Mouse (Mus musculus): ENCODE measurements around the gene Cadm1.

Gene Cadm1

DNA sequence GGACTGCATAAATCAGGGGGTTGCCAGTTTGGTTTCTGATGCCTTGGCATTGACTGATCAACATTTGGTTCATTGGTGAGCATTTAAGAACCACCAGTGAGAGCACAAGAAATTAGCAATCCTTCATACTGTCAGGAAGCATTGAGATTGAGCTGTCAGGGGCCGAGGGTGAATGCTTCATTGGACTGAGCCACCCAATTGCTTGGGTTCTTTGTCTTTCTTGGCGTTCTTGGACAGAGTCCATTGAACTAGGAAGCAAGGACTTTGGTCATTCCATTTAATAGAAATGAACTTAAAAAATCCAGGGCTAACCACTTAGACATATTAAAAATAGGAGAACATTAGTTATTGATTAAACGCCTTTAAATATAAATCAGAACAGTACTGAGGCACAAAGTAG is 214.9 kb downstream of the Cadm1 start:
- DNase-seq: no peak

DNA sequence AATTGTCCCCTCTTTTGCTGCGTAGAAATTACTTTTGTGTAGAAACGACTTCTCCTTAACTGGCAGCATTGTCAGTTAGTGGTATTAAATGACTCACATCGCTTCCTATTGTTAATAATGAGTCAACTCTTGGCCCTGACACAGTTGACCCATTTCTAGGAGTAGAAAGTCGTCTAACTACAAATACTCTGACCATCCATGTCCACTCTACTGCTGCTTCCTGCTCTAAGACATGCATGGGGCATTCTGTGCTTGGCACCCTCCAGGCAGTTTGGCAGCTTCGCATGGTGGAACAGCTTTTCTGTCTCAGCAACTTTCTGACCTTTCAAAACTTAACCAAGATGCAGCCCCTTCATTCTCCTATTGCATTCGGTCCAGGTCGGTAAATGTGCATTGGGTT is 215.7 kb downstream of the Cadm1 start:
- peak; percentile 5 for DNase-seq

DNA sequence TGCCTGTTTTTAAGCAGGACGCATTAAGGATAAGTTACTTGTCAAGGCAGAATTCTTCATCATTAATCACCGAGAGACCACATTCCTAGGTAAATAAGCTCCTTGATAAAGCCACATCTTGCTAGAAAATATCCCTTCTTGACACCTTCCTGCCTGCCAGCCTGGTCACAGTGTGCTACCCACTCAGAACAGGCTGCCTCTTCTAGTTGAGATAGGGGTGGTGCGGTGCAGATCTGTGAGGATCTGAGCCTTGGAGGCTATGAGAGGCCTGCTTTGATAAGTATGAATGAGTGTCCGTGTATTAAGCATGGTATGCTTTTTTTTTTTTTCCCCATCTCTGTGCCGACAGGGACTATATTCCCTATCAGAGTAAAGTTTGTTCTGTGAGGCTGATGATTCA is 219.2 kb downstream of the Cadm1 start:
- no peak for DNase-seq

DNA sequence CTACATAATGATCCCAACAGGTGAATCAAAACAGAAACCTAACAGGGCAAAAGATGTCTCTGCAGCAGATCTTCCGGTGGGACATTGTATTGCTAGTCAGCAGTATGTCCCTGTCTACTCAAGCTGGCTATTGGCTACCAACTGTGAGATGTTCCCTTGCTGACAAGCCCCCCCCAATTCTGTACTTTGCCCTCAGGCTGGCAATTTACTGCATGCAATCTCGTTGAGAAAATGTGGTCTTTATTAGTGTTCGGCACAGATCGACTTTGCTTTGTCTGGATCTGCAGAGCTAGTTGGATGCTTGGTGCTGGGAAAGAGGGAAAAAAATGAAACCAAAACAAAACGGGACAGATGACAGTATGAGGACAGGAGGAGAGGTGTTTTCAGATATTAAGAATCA is 222.5 kb downstream of the Cadm1 start:
- no peak for DNase-seq

DNA sequence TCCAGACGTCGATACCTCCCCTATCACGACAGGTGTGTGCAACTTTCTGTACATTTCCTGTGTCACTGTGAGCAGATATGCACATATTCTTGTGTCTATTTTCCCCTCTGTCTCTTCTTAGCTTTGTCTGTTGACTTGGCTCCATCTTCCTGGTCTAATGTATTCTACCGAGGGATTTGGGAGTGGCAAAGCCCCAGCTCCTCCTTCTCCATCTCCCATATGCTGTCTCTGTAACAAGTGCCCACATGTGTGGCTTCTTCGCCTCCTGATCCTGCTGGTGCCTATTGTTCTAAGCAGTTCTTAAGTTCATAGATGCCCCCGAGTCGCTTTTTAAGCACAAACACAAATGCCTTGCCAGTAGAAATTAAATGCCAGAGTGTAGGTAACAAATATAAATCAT is 223.2 kb downstream of the Cadm1 start:
- no peak for DNase-seq

DNA sequence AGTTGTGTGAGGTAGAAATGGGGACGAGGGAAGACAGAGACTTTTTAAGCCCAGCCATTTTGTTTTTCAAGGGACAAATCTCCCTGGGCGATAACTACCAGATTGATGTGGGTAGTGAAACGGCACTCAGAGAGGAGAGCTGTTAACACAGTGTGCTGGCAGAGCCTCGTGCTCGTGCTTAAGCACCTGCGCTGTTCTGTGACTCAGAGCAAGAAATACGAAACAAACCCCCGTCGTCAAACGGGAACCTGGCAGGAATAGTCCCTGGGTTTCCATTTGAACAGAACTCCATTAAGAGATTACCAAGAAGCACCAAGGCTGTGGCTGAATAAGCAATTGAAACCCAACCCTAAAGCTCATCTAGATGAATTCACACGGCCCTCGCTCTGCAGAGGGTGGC is 225.1 kb downstream of the Cadm1 start:
- DNase-seq: no peak

DNA sequence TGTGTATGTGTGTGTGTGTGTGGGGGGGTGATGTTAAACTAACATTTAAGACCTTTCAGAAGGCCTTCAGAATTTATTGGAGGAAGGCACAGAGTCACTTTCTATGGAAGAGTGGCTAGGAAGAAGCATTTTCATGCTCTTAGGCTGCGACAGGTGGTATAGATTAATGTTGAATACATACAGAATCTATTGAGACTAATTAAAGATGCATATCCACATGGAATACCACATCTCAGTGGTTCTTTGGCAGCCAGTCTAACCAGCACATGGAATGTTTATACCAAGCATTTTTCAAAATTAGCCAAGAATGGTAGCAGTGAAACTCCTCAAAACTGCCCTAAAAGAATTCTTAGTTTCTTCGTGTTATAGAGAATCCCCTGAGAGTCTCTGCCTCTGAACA is 227.8 kb downstream of the Cadm1 start:
- DNase-seq: no peak

DNA sequence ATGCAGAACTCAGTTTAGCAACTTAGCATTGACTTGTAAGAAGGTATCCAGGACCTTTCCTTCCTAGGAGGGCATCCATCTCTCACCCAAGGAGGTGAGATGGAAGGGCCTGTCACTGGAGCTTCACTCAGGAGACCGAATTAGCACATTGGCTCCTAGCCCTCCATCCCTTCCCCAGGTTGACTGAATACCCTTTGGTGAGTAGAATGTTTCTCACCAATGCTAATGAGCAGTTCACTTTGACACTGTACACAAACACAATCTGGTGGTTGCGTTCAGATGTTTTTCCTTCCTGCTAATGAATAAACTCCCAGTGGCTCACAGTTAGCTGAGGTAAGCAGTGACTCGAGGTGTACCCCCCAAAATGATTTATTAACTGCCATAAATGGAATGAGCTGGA is 228.3 kb downstream of the Cadm1 start:
- no peak for DNase-seq

DNA sequence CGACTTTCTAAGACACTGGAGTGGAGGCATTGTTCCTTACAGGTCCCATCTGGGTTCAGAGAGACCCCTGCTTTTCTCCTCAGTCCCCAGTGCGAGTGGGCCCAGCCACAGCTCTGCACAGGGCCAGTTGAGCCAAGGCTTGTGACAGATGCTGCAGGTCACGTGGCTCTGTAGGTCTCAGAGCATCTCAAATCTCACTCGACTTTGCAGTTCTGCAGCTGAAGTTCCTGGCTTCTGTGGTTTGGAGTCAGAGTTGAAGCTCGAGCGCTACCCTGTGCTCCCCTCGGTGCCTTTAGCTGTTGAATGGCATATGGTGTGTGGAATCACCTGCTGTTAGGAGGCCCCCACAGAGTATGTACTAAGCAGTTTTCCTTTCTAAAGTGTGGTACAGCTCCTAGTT is 229.8 kb downstream of the Cadm1 start:
- no peak for DNase-seq

DNA sequence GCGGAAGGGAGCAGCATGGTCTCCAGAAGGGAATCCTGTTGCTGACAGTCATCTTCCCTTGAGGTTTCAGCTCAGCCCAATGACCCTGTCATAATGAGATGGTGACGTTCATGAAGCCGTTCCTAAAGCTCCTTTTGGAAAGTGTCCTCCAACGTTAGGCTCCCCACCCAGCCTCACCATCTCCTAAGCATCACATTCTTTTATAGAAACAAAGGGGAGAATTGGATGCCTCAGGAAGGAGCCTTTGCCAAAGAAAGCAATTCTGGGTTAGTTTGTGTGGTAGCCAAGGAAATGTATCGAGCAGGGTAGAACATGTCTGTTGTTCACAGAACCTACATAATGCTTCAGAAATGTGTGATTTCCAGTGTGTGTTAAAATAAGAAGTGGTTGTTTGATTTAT is 231.6 kb downstream of the Cadm1 start:
- no peak for DNase-seq

DNA sequence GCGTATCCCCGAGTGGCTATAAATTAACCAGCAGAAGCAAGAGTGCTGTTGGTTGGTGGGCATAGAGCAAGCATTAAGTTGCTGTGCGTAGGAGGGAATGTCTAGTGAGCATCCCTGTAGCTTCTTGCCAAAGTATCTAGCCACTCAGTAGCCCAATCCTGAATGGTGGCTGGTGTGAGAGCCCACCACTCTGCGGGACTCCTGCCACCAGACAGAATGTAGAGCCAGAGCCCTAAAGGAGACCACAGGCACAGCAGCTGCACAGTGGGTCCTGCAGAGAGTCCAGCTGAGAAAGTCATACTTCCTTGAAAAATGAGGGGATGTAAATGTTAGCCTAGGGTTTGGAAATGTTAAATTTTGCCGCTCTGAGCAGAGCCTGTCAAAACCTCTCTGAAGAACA is 232.9 kb downstream of the Cadm1 start:
- no peak for DNase-seq

DNA sequence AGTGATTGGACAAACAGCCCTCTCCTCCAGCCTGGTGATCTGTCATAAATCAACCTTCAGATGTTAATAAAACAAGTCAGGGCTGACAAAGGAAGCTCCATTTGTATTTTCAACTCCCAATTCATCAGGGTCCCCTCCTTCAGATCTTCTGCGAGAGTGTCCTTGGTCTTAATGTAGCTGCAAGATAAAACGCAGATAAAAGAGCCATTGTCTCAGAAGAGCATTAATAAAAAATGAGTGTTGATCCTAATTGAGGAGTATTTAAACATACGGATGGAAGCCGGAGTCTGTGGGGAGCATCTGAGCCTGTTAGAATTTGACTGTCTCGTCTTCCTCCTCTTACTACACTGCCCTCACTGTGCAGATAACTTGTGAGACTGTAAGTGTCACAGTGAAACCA is 234.9 kb downstream of the Cadm1 start:
- DNase-seq: no peak

DNA sequence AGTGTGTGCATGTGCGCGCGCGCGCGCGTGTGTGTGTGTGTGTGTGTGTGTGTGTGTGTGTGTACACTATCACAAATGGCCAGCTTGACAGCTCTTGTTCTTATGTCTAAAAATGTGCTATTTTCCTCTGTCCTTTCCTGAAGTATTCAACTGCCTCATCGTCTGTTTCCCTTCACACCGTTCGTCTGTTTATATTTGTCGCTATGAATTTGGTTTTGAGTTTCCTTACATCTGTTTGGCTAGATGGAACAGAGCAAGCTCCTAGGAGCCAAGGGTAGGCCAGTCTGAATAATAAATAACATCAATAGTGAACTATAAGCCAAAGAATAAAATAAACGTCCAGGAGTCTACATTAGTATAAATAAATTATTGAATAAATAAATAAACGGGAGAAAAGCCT is 235.3 kb downstream of the Cadm1 start:
- DNase-seq: no peak

DNA sequence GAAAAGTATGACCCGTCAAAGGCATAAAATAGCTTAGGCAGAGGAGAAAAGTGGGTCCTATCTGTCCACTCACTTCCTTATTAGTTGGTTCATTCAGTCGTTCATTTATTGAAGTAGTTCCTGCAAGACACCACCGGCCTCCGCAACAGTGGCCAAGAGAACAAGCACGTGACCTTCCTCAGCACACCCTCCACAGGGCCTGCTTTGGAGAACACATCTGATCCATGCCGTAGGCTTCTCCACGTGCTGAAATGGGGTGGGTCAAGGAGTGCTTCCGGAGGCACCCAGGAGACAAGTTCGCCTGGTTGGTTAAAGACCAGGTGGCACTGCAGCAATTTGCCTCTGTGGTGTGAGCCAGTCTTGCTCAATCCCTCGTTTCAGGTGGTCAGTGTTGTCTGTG is 236.4 kb downstream of the Cadm1 start:
- DNase-seq: no peak

DNA sequence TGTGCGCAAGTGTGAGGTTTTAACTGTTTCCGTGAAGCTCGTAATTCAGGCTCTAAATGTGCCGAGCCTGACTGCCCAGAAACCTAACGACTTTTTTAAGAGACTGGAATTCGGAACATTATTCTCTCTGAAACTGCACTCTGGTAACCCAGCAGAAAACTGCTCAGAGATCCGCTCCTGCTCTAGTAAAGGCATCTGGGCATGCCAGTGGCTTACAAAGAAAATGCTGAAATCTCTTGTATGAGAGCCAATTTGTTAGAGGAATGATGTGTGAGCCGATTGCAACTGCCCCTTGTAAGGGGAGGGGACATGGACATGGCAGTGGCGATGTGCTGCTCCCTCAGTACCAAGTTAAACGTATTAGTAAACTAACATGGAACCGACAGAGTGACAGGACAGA is 240.9 kb downstream of the Cadm1 start:
- DNase-seq: no peak

DNA sequence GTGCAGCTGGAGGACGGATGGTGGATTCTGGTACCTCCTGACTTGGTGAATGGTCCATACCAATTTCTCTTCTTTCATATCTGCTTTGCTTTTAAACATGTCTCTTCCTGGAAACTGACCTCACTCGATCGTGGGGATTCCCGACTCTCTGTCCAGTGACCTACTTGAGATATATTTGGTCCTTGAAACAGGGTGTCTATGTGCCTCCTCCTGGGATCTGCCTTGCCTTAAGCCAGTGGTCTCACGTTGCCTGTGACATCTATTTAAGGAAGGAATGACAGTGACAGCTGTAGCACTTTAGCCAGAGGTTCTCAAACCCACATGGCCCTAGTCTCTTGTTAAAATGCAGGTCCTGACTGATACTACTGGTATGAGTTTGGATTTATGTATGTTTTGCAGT is 242.0 kb downstream of the Cadm1 start:
- DNase-seq: no peak

DNA sequence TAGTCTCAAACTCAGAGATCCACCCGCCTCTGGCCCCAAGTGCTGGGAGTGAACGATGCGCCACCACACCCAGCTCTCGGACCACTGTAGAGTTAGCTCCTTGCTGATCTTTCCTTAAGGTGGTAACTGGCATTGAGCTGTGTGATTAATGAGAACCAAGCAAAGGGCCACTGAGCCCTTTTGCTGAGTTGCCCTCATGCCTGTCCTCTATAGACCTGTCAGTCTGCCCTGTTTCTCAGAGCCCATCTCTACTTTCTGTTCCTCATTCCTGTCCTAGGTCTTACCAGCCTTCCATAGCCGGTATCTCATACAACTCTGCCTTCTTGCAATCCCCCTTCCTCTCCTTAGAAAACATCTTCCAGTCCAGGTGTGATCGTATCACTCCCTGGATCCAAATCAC is 242.8 kb downstream of the Cadm1 start:
- DNase-seq: no peak

DNA sequence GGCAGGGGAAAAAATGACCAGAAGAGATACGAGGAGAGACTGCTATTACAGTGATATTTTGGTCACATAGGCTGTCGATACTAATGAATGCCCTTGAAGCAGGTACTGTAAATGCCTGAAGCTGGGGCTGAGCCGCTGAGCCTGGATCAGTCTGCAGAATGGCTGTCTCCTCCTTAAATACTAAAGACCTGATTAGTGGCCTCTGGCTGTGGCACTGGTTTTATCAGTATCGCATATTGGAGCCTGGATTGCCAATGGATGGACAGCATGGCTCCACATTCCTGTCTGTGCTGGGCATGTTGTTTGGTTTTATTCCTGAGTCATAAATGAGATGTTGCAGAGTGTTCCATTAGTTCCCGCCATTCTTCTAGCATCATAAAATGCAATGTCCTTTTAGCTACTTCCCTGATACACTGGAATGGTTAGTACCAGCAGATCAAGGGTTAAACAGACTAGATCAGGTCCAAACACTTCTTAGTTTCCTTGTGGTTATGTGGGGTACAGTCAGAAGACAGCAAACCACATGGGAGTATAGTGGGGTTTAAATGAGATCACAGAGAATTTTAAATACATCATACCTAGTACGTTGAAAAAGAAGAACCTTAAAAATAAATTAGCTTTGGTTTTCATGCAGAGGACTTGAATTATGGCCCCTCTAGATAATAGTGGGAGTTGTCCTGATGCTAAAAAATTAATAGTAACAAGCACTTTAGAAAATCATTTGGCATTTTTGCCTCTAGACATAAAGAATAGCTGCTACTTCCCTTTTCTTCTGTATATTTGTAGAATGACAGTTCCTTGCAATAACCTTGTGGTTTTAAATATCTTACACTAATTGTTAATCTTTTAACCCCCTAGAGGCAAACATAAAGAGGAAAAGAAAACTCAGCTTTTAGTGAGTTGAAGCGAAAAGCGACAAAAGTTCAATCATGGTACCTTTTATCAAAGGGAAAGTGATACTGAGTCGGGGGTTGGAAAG is 247.3 kb downstream of the Cadm1 start:
- DNase-seq: no peak

DNA sequence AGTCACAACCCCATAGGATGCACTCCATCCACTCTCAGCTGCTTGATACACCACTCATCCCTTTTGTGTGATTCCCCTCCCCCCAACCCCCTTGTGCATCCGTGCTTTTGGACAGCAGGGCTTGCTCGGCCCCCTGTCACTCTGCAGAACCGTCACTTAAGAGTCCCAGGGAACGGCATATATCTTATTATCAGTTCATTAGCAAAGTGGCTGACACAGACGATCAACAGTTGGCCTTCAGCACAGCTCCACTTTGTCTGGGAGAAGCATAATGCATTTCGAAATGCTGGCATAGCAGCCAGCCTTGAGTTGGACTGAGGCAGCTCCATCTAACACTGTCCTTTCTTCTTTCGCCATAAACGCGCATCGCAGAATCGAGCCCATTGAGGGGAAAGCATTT is 248.5 kb downstream of the Cadm1 start:
- DNase-seq: no peak

DNA sequence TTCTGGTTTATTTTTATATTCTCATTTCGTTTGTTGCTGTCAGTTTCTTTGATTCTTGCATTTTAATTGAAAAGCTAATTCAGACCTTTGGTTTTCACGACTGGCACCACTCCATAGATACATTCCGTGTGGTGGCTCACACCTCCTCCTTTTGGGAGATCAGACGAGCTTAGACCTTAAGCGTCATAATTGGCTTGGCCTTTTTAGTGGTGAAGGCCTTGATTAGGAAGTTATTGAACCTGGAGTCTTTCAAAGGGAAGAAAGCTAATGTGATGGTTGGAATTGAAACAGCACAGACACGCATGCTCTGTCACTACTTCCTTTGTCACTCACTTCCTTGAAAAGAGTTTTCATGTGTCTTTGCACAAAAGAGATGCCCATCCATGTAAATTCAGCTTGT is 249.3 kb downstream of the Cadm1 start:
- DNase-seq: no peak

DNA sequence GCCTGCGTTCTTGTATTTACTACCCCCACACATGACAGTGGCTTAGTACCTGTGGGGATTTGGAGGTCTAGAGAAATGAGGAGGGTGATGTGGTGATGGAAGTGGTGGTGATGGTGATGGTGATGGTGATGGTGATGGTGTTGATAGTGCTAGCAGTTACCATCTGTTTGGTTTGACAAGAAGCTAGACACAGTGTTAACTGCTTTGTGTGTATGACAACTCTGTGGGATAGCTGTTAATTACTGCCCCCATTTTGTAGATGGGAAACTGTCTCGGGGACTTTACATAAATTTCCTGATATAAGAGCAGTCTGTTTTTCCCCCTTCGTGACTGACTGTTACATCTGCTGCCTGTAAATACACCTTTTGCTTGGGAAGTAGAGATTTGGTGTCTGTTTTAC is 256.7 kb downstream of the Cadm1 start:
- DNase-seq: no peak

DNA sequence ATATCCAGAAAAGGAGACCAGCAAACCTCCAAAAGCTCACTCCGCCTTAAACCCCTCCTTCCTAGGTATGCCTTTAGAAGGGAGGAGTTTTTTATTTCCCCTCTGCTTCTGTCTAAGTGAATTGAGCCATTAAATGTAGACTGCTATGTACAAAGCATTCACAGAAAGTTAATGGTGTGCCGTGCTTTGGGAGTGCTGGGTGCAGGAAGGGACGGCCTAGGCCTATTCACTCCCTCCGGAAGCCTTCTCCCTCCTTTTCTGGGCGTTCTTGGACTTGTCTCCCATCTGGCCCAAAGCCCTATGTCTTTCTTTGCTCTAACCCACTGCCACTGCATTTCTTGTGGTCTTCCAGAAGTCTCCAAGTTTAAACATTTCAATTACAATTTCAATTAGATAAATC is 268.5 kb downstream of the Cadm1 start:
- DNase-seq: no peak

DNA sequence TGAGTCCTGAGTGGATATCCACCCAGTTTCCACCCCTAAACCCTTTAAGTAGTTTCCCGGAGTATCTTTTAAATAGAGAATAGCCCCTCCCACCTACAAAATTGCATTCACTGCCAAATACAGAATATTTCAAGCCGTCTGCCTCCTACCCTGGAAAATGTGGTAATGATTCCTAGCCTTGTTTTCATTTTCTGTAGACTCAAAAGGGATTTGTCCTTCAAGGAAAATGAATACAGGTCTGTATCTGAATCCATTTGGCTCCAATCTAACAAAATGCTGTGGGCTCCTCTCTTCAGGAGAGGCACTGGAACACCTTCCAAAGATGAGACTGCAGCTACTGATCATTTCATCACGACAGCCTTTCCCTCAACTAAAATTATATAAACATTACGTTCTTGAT is 271.3 kb downstream of the Cadm1 start:
- DNase-seq: no peak

DNA sequence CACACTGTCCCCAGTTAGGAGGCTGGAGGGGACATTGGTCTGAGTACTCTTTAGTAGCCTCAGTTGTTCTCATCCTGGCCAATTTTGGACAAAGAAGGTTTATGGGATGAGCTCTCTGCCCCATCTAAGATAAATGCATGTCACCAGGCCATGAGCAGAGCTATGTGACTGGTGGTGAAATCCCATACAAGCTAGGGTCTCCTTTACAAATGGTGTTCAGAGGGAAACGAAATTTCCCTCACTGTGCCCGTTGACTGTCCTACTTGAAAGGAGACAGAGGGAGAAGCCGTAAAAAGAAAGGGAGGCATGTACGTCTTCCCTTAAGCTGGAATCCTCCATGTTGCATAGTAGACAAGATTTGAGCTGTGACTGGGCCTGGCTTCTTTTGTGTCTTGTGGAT is 272.6 kb downstream of the Cadm1 start:
- no peak for DNase-seq

DNA sequence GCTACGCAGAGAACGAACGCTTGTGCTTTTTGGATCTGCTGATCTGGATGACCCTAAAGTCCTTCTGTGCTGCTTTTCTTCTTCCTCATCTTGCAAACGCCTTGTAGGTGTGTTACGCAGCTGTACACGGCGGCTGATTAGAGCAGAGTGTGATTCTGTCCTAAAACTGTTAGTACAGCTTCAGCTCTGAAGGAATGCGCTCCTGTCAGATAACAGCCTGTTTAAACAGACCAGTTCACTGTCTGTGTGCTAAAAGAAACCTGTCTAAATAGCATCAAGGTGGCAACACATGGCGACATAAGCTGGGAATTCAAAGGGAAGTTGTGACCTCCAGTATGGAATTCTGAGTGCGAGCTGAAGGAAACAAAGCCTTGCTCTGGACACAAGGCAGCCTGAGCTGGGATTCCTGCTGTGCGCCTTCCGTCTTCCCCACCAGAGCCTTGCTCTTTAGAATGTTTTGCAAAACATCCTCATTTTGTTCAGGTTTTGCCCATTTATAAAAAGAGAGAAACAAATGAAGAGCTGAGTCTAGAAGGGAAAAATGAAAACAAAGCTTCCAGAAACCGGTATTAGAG is 273.6 kb downstream of the Cadm1 start:
- DNase-seq: no peak

Measured in kidney, adult 18-20 months (tissue).